Mouse (Mus musculus) limb, embryonic 10.5 days (tissue): ENCODE results near the gene Lbhd1. TPM values are rescaled to one million over a fixed set of nuclear protein-coding genes. Genes with fewer than 3 reads are reported as not detected.
A peak's percentile ranks its signal among the peaks of the same experiment; 100 is the strongest.
"Not testable (repeated sequence)": the region's sequence is repeated elsewhere in the genome, so short reads cannot be mapped to it uniquely, and the experiment has no call there.

ENCODE experiments used
- DNase-seq: peaks from one replicate; pipeline ENCODE4 v3.0.0-alpha.2; 2017; ENCODE audit warnings: low spot score
- H3K27ac ChIP-seq: fragments of 300-500 bp; sonication (generic); 2 replicates; pipeline ENCODE4 v1.5.1; 2016; ENCODE audit warnings: mild to moderate bottlenecking
- H3K27me3 ChIP-seq: fragments of 300-500 bp; sonication (generic); 2 replicates; pipeline ENCODE4 v1.6.1; 2016; ENCODE audit warnings: low read depth, mild to moderate bottlenecking; ENCODE audit not compliant: poor library complexity, severe bottlenecking
- H3K36me3 ChIP-seq: fragments of 300-500 bp; sonication (generic); 2 replicates; pipeline ENCODE4 v1.6.1; 2016; ENCODE audit warnings: mild to moderate bottlenecking, moderate library complexity
- H3K4me1 ChIP-seq: fragments of 300-500 bp; sonication (generic); 2 replicates; pipeline ENCODE4 v1.6.1; 2016
- H3K4me3 ChIP-seq: fragments of 300-500 bp; sonication (generic); 2 replicates; pipeline ENCODE4 v1.5.1; 2016; ENCODE audit warnings: mild to moderate bottlenecking, moderate library complexity
- H3K9me3 ChIP-seq: fragments of 300-500 bp; sonication (generic); replicated peaks from 2 replicates; pipeline ENCODE4 v1.6.1; 2016; ENCODE audit warnings: mild to moderate bottlenecking
- WGBS: fragments of 180-500 bp; shearing (Covaris S2); methylation state at CpG from one replicate; pipeline ENCODE4 v1.1.7; 2016; 5-methylcytosine and 5-hydroxymethylcytosine counted together
- polyA plus RNA-seq: library from polyadenylated mRNA; unstranded; fragments of >200 nt; fragmentation: Nextera tagmentation; extraction: Ambion mirVana; gene quantifications from 2 replicates; pipeline ENCODE4 v1.2.1, GENCODE M21; 2016

Gene Lbhd1
- polyA plus RNA-seq, 1 experiment from 2014 or later = 110 TPM

DNA sequence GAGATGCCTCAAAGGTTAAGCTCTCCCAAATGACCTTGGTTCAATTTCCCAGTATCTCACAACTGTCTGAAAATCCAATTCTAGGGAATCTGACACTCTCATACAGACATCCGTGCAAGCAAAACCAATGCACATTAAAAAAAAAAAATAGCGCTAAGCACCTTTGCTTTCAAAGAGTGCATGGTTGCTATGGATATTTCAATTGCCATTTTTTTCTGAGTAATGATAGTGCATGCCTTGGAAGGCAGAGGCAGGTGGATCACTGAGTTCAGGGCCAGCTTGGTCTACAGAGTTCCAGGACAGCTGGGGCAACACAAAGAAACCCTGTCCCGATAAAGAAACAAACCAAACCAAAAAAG, 2.5 kb upstream of the Lbhd1 start:
- no peak for DNase-seq
- H3K27me3 ChIP-seq = no peaks in the 10 kb centered on the region
- peak overlapping the region; percentile 92 for H3K27ac ChIP-seq
- peak overlapping the region; percentile 84 for H3K4me3 ChIP-seq
- no peaks in the 10 kb centered on the region for H3K9me3 ChIP-seq
- H3K4me1 ChIP-seq = peaks cover 10% of the 10 kb centered on the region; the same call in 1 of the 2 replicates
- 18% methylated on average over 3 of the region's 3 CpGs for WGBS
- peaks cover 31% of the 10 kb centered on the region for H3K36me3 ChIP-seq

DNA sequence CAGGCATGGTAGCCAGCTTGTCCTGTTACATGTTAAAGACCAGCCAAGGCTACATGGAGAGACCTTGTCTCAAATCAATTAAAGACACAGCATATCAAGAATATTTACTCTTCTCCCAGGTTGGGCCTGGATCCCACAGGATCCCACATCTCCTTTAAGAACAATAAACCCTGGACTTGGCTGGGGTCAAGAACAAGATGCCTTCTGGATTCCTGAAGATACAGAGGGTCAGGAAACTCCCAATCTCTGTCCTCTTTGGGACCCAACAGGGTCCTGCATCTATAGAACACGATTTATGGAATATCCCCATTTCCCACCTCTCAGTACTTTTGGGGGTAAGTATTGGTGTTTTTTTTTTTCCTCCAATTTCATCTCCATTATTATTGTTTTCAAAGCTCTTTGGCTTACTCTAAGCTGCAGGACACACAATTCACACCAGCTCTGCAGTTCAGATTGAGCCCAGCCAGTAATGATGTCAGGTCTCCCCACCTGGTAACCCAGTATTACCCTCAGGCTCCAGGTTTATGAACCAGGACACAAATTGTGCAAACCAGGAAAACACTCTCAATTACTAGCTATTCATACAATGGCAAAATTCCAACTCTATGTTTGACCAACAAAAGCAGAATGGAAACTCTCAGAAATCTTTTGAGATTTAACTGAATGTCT, 3.5 kb downstream of the Lbhd1 start:
- Histone ChIP-seq H3K4me3 (peak overlapping the region; percentile 68), H3K4me1 (peaks cover 14% of the 10 kb centered on the region), H3K36me3 (peaks cover 20% of the 10 kb centered on the region), H3K27me3 (no peaks in the 10 kb centered on the region), H3K9me3 (no peaks in the 10 kb centered on the region), H3K27ac (peak overlapping the region; percentile 93)
- no peak for DNase-seq
- 37% methylated on average over 1 of the region's 1 CpGs for WGBS

DNA sequence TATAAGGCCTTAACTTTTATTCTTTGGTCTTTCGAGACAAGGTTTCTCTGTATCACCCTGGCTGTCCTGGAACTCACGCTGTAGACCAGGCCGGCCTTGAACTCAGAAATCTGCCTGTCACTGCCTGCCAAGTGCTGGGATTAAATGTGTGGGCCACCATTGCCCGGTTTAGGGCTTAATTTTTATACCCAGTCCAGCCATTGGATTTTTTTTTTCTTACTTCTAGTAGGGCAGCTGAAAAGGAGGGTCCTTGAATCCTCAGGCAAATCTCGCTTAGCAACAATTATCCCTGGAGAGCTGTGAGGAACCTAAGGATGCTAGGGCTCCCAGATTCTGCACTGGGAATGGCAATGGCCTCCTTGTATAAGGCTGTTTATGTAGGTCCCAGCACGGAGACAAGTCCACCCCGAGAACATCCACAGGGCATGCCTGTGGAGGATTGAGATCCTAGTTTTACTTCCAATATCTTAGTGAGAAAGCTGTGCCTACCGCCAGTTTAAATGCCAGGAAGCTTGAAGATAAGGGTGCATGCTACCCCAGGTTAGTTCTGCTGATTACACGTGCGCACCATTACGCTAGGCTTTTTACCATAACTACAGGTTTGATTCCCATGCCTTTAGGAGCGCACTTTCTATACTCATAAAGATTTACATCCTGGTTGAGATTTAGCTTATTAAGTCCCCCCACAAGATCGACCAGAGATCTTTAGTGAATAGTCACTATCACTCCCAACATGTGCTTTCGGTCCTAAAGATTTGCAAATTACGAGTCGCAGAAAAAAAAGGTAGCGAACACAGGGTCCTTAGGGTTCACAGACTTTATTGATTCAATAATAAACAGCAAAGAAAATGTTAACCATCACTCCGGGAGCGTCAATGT, 4.3 kb downstream of the Lbhd1 start:
- H3K4me3 ChIP-seq = peak overlapping the region; percentile 68
- peak overlapping the region; percentile 93 for H3K27ac ChIP-seq
- no peak for DNase-seq
- H3K9me3 ChIP-seq = no peaks in the 10 kb centered on the region
- H3K27me3 ChIP-seq = no peaks in the 10 kb centered on the region
- H3K4me1 ChIP-seq = peaks cover 14% of the 10 kb centered on the region
- H3K36me3 ChIP-seq = peaks cover 21% of the 10 kb centered on the region
- 17% methylated on average over 19 of the region's 19 CpGs for WGBS

DNA sequence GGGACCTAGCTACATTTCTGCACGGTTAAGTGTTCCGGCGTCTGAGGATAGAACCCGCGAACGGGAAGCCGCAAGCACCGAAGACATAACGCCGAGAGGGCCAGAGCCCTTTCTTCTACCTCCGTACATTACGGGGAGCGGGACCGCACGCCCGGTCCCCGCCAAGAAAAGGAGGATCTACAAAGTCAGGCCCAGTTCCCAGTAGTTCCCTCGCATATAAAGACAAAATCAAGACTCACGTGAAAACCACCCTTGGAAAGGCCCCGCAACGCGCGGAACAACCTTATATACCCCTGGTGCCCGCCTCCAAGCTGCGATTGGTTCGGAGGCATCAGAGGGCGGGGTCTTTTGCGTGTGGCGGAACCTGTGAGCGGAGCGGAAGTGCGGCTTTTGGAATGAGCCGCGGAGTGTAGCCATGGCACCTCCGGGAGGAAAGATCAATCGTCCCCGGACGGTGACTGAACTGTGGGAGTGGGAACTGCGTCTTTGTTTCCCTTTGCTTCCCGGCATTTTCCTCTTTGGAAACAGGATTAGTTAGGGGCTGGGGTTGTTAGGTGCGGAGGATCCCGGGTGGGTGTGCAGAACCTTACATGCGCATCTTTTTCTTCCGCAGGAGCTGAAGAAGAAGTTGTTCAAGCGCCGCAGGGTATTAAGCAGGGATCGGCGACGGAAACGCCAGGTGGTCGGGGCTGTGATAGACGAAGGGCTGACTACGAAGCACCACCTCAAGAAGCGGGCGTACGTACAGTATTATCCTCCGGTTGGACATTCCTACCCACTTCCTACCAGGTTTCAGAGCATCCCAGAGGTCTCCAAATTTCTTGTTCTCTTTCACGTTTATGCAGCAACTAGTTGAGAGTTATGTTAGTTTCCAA, 5.2 kb downstream of the Lbhd1 start, which contains the start of the genes 1810009A15Rik and Gm49416:
TSS of gene 1810009A15Rik (plus strand) at position 343 of the 875 bp plus-strand sequence.
TSS of gene Gm49416 (plus strand) at position 416 of the 875 bp plus-strand sequence.
- under 1% methylated on average over 58 of the region's 58 CpGs for WGBS
- Histone ChIP-seq H3K9me3 (no peaks in the 10 kb centered on the region), H3K27ac (peak within 1 kb of the TSS; percentile 93), H3K36me3 (peaks cover 22% of the 10 kb centered on the region), H3K4me1 (peaks cover 18% of the 10 kb centered on the region), H3K27me3 (no peaks in the 10 kb centered on the region), H3K4me3 (peak within 1 kb of the TSS; percentile 68)
- peak; percentile 95 for DNase-seq

DNA sequence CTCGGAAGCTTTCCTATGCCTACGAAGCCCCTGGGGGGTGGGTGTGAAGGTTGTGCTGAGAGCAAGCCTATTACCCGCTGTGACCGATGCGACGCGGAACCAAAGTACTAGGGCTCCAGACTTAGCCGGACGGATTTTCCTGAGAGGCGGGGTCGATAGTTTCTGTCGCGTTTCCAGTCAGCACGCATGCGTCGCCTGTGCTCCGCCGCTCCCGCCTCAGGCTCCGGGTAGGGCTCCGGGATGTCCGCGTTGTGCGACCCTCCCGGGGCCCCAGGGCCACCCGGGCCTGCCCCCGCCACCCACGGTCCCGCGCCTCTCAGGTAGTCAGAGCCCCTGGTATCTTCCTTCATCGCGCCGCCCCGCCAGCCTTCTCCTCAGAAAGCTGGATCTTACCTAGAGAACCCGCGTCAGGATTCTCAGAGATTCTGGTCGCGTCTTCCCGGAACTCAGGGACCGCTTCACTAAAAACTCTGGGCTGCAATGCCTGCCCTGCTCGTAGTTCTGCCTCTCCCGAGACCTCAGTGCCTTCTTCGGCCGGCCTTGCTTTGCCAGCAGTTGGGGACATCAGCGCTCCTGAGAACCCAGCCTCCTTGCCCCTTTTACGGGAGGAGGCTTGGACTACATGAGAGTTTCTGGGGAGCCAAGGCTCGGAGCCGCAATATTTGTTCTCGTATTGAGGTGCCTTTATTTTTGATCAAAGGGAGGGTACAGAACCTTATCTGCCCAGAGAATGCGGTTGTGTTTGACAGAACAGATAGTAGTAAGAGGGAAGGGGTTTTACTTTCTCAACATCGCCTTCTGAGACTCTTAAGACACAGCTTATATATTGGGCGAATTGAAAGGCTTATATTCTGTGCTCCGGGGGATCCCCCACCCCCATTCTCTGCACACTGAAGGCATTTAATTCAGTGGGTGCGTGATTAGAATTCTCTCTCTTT, 9.6 kb downstream of the Lbhd1 start, which contains the start of gene Ints5:
TSS of gene Ints5 (plus strand) at position 177 of the 938 bp plus-strand sequence.
- Histone ChIP-seq H3K4me3 (peak within 1 kb of the TSS; percentile 90), H3K27me3 (no peaks in the 10 kb centered on the region), H3K36me3 (peaks cover 51% of the 10 kb centered on the region), H3K27ac (peak within 1 kb of the TSS; percentile 94), H3K4me1 (peaks cover 31% of the 10 kb centered on the region), H3K9me3 (no peaks in the 10 kb centered on the region)
- 3% methylated on average over 54 of the region's 54 CpGs for WGBS
- peak; percentile 87 for DNase-seq

DNA sequence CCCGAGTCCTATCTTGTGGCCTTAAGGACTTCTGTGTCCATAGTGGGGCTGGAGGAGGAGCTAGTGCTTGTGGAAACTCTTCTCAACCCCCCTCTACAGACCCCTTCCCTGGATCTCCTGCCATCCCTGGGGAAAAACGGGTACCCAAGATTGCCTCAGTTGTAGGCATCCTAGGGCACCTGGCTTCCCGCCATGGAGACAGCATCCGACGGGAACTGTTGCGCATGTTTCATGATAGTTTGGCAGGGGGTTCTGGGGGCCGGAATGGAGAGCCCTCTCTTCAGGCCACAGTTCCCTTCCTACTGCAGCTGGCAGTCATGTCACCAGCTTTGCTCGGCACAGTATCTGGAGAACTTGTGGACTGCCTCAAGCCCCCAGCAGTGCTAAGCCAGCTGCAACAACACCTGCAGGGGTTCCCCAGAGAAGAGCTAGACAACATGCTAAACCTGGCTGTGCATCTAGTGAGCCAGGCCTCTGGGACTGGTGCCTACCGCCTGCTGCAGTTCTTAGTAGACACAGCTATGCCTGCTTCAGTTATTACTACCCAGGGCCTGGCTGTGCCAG, 11.9 kb downstream of the Lbhd1 start:
- WGBS = 94% methylated on average over 9 of the region's 9 CpGs
- peak overlapping the region; percentile 6; the same call in 1 of the 2 replicates for H3K4me3 ChIP-seq

DNA sequence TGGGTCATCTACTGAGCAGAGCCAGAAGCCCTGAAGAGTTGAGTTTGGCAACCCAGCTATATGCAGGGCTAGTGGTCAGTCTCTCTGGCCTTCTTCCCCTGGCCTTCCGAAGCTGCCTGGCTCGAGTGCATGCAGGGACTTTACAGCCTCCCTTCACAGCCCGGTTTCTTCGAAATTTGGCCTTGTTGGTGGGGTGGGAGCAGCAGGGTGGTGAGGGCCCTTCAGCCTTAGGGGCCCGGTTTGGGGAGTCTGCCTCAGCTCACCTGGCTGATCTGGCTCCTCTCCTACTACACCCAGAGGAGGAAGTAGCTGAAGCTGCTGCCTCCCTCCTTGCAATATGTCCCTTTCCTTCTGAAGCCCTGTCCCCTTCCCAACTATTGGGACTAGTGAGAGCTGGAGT, 12.7 kb downstream of the Lbhd1 start:
- H3K4me3 ChIP-seq = not testable (repeated sequence)
- WGBS = 91% methylated on average over 5 of the region's 5 CpGs
- peaks cover 51% of the 10 kb centered on the region for H3K36me3 ChIP-seq

More for the DNA sequence above, 11.9 kb downstream of the Lbhd1 start:
- no peak overlapping the region for H3K27ac ChIP-seq
- no peaks in the 10 kb centered on the region for H3K27me3 ChIP-seq
- H3K9me3 ChIP-seq = no peaks in the 10 kb centered on the region
- no peak for DNase-seq
- H3K36me3 ChIP-seq = peaks cover 51% of the 10 kb centered on the region
- H3K4me1 ChIP-seq = peaks cover 33% of the 10 kb centered on the region

DNA sequence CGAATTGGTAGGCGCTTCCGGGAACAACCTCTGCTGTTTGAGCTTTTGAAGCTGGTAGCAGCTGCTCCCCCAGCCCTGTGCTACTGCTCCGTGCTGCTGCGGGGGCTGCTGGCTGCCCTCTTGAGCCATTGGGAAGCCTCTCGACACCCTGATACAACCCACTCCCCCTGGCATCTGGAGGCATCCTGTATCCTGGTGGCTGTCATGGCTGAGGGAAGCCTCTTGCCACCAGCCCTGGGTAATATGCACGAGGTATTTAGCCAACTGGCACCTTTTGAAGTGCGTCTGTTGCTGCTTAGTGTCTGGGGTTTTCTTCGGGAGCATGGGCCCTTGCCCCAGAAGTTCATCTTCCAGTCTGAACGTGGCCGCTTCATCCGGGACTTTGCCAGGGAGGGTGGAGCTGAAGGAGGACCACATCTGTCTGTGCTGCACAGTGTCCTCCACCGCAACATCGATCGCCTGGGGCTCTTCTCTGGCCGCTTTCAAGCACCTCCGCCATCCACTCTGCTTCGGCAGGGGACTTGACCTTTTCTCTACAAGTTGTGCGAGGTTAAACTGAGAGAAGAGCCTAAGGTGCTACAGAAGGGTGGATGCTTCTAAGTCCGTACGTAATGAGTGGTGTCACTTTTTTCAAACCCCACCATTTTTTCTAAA, 13.8 kb downstream of the Lbhd1 start:
- peak; percentile 49 for DNase-seq
- not testable (repeated sequence) for H3K27me3 ChIP-seq, H3K9me3 ChIP-seq
- H3K36me3 ChIP-seq = peaks cover 57% of the 10 kb centered on the region
- H3K4me1 ChIP-seq = peaks cover 33% of the 10 kb centered on the region
- H3K4me3 ChIP-seq = peak overlapping the region; percentile 90
- WGBS = 27% methylated on average over 21 of the region's 21 CpGs
- peak overlapping the region; percentile 94 for H3K27ac ChIP-seq

More for the DNA sequence above, 12.7 kb downstream of the Lbhd1 start:
- H3K27me3 ChIP-seq, DNase-seq, H3K9me3 ChIP-seq, H3K27ac ChIP-seq: not testable (repeated sequence)
- peaks cover 33% of the 10 kb centered on the region for H3K4me1 ChIP-seq

DNA sequence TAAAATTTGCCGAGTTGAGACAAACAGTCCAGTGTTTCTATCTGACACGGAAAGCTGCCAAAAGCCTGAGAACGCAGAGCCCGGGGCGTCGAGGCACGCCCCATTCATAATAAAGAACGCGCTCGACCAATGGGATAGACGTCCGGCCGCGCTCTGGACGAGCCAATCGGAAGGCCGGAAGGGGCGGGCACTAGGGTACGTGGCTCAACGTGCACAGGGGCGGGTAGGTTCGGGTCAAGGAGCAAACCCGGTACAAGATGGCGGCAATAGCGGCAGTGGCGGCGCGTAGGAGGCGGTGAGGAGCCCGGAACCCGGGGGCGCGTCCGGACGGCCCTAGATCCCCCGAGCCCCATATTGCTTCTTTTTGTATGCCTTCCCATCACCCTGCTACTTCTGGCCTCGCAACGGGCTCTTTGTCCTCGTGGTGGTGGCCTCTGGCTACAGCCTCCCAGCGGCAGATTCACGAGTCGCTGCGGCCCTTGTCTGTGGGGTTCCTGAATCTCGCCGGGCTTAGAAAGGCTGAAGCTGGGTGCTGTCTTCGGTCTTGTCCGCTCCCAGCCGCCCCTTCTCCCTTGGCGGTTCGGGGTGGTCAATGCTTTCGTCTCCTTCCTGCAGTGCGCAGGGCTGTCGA, 14.4 kb downstream of the Lbhd1 start, which contains the start of gene Ganab:
TSS of gene Ganab (plus strand) at position 207 of the 631 bp plus-strand sequence.
- Histone ChIP-seq H3K9me3 (no peaks in the 10 kb centered on the region), H3K27ac (peak within 1 kb of the TSS; percentile 94), H3K36me3 (peaks cover 61% of the 10 kb centered on the region), H3K27me3 (no peaks in the 10 kb centered on the region), H3K4me3 (peak within 1 kb of the TSS; percentile 90), H3K4me1 (peaks cover 33% of the 10 kb centered on the region)
- under 1% methylated on average over 53 of the region's 53 CpGs for WGBS
- peak; percentile 96 for DNase-seq

DNA sequence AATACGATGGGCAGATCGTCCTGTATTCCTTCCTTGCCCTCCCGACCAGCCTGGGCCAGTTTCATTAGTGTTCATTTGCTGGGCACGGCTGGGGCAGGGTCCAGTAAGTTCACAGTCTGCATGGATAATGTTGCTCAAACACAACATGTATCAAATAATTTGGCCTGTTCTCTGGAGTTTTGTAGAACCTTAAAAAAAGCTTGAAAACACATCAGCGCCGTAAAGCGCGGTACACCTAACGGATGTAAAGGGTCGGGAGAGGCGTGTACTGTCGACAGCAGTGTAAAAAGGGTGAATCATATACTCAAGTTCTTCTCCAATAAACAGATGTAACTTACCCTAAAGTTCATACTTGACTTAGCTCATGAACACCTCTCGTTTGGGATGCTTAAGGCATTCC, 15.0 kb downstream of the Lbhd1 start:
- Histone ChIP-seq H3K4me3 (peak overlapping the region; percentile 90), H3K27ac (peak overlapping the region; percentile 94), H3K9me3 (no peaks in the 10 kb centered on the region), H3K27me3 (no peaks in the 10 kb centered on the region), H3K4me1 (peaks cover 31% of the 10 kb centered on the region), H3K36me3 (peaks cover 67% of the 10 kb centered on the region)
- DNase-seq = no peak
- 16% methylated on average over 13 of the region's 13 CpGs for WGBS
